Mouse (Mus musculus) midbrain, embryonic 14.5 days (tissue): Measurements from ENCODE around the gene Gabarapl2. TPM values are rescaled to one million over a fixed set of nuclear protein-coding genes. Genes with fewer than 3 reads are reported as not detected.

Experiments used
- ATAC-seq: fragments of 200-750 bp; cut with Nextera tagmentation; 2 replicates; pipeline ENCODE4 v1.8.0; 2017; ENCODE audit warnings: moderate number of reproducible peaks, moderate library complexity; ENCODE audit not compliant: low FRiP score, low TSS enrichment
- DNase-seq: peaks from one replicate; pipeline ENCODE4 v3.0.0-alpha.2; 2015
- H3K27ac ChIP-seq: fragments of 300-500 bp; sonication (generic); replicated peaks from 2 replicates; pipeline ENCODE4 v1.5.1; 2014; ENCODE audit warnings: mild to moderate bottlenecking, low read depth, low read length, moderate library complexity
- H3K27me3 ChIP-seq: fragments of 300-500 bp; sonication (generic); 2 replicates; pipeline ENCODE4 v1.6.1; 2014; ENCODE audit warnings: low read length, control low read depth, mixed read lengths; ENCODE audit not compliant: control insufficient read depth, insufficient read depth
- H3K36me3 ChIP-seq: fragments of 300-500 bp; sonication (generic); 2 replicates; pipeline ENCODE4 v1.6.1; 2014; ENCODE audit warnings: low read length, control low read depth; ENCODE audit not compliant: control insufficient read depth, insufficient read depth
- H3K4me1 ChIP-seq: fragments of 300-500 bp; sonication (generic); 2 replicates; pipeline ENCODE4 v1.6.1; 2014; ENCODE audit warnings: mild to moderate bottlenecking, antibody characterized with exemption, low read length, control low read depth; ENCODE audit not compliant: control insufficient read depth, insufficient read depth
- H3K4me2 ChIP-seq: fragments of 300-500 bp; sonication (generic); 2 replicates; pipeline ENCODE4 v1.6.1; 2014; ENCODE audit warnings: mild to moderate bottlenecking, low read length, moderate library complexity
- H3K4me3 ChIP-seq: fragments of 300-500 bp; sonication (generic); replicated peaks from 2 replicates; pipeline ENCODE4 v1.5.1; 2014; ENCODE audit warnings: low read depth, low read length
- H3K9ac ChIP-seq: fragments of 300-500 bp; sonication (generic); replicated peaks from 2 replicates; pipeline ENCODE4 v1.6.1; 2014; ENCODE audit warnings: mild to moderate bottlenecking, low read length, moderate library complexity
- H3K9me3 ChIP-seq: fragments of 300-500 bp; sonication (generic); 2 replicates; pipeline ENCODE4 v1.6.1; 2016; ENCODE audit warnings: low read length, control low read depth, mixed read lengths; ENCODE audit not compliant: control insufficient read depth
- WGBS: fragments of 180-500 bp; shearing (Covaris S2); extraction: QIAGEN DNeasy Blood & Tissue Kit; methylation state at CpG from one replicate; pipeline ENCODE4 v1.1.7; 2014; 5-methylcytosine and 5-hydroxymethylcytosine counted together
- polyA plus RNA-seq: library from polyadenylated mRNA; unstranded; fragments of >200 nt; fragmentation: Nextera tagmentation; extraction: Ambion mirVana; gene quantifications from 2 replicates; pipeline ENCODE4 v1.2.1, GENCODE M21; 2014

Gene Gabarapl2
- 490 and 510 TPM in 2 replicates for polyA plus RNA-seq

DNA sequence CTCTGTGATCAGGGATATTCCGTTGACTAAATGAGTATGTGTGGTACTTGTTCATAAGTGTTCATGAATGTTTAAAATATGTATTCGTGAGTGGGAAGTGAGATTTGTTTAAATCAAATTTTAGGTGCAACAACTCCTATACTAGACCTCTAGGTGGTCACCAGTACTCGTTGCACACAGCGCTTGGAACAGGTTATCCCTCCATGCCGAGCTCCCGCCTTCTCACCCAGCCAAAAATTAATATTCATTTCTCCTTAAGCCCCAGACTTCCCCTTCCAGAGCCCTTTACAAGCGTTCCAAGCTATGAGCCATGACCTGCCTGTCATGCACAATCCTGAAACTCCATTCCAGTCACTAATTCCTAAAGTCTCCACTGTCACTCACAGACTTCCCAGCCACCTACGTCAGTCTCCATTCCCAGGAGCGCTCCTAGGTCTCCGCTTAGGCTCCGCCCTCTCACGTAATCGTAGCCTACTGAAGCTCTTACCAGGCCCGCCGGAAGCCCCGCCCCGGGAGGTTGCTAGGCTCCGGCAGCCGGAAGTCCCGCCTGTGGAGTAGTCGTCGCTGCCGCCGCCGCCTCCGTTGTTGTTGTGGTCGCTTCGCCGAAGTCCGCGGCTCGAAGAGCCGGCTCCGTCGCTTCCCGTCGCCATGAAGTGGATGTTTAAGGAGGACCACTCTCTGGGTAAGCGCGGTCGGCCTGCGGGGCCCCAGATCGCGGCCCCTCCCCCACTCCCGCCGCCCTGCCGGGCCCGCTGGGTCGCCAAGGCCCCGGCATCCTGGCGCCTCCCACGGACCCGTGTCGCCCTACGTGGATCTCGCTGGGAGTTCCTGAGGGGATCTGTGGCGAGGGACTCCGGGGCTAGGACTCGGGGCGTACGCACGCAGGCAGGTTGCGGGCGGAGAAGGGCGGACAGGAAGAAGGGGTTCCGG, at the start of gene Gabarapl2:
Gene Gabarapl2, plus strand, starts transcription at position 533 of the 930 bp plus-strand sequence.
- under 1% methylated on average over 62 of the region's 65 CpGs for WGBS
- Histone ChIP-seq H3K9me3 (no peaks in the 10 kb centered on the region), H3K4me2 (peak within 1 kb of the TSS; percentile 91), H3K4me1 (peaks cover 14% of the 10 kb centered on the region), H3K27me3 (no peaks in the 10 kb centered on the region), H3K9ac (peak within 1 kb of the TSS; percentile 89), H3K4me3 (peak within 1 kb of the TSS; percentile 99), H3K27ac (peak within 1 kb of the TSS; percentile 70), H3K36me3 (peaks cover 29% of the 10 kb centered on the region)
- ATAC-seq, result peak; percentile 99
- peak; percentile 100 for DNase-seq

DNA sequence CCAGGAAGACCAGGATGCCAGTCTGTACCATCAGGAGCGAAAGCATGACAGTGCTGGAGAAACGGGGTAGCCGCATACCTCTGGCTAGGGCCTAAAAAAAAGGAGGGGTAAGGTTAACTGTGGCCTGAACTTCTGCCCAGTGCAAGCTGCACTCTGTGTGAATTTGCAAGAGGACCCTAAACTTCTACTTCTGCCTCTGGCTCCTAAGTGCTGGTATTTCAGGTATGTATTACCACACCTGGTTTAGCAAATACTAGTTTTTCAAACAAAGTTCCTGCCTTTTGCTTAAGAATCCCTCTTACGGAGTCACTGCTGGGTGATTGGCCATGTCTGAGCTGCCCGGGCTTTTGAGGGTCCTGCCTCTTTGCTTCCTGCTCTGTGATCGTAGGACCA, 49.6 kb upstream of the Gabarapl2 start:
- ATAC-seq, result no peak
- DNase-seq, result no peak
- H3K36me3 ChIP-seq, result no peaks in the 10 kb centered on the region
- 55% methylated on average over 6 of the region's 6 CpGs for WGBS
- no peak overlapping the region for H3K27ac ChIP-seq
- peaks cover 26% of the 10 kb centered on the region for H3K27me3 ChIP-seq
- no peak overlapping the region for H3K4me2 ChIP-seq
- H3K9ac ChIP-seq, result no peak overlapping the region
- H3K4me1 ChIP-seq, result no peaks in the 10 kb centered on the region
- H3K4me3 ChIP-seq, result no peak overlapping the region
- H3K9me3 ChIP-seq, result no peaks in the 10 kb centered on the region

DNA sequence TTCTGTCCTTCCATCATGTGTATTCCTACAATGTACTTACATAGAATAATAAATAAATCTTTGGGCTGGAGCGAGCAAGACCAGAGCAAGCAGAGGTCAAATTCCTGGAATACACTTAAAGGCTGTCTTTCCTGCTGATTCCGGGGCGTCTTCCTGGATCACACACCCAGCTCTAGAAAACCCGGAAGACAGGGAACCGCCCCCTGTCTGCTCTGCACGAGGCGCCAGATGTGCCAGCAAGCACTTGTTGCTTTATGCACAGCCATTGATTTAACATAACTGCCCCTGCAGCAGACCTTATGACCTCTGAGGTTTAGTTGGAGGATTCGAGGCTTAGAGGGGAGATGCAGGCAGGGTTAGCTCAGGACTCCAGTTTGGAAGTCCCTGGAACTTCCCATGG, 48.5 kb upstream of the Gabarapl2 start:
- H3K27ac ChIP-seq, result no peak overlapping the region
- no peak for ATAC-seq
- WGBS, result 51% methylated on average over 8 of the region's 8 CpGs
- H3K4me1 ChIP-seq, result no peaks in the 10 kb centered on the region
- no peak overlapping the region for H3K4me2 ChIP-seq
- no peaks in the 10 kb centered on the region for H3K36me3 ChIP-seq
- H3K4me3 ChIP-seq, result no peak overlapping the region
- H3K27me3 ChIP-seq, result peaks cover 26% of the 10 kb centered on the region
- no peak overlapping the region for H3K9ac ChIP-seq
- DNase-seq, result no peak
- no peaks in the 10 kb centered on the region for H3K9me3 ChIP-seq

DNA sequence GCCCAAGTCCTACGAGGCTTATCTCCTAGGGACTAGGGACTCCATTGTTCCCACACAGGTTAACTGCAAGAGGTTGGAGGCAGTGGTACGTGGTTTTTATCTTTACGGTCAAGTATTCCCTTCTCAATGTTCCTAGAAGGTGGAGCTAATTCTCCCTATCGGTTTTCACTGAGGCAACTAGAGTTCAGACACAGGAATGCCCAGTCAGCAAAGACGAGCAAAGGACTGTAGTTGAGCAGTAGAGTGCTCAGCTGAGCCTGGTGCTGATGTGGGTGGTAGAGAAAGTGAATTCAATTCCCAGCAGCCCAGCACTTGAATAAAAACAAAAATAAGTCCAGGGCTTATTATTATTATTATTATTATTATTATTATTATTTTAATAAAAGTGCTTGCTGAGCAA, 47.9 kb upstream of the Gabarapl2 start:
- no peak overlapping the region for H3K9ac ChIP-seq
- no peak overlapping the region for H3K27ac ChIP-seq
- peaks cover 26% of the 10 kb centered on the region for H3K27me3 ChIP-seq
- H3K4me2 ChIP-seq, result no peak overlapping the region
- no peaks in the 10 kb centered on the region for H3K9me3 ChIP-seq
- 69% methylated on average over 5 of the region's 5 CpGs for WGBS
- ATAC-seq (no peak), DNase-seq (no peak)
- no peaks in the 10 kb centered on the region for H3K36me3 ChIP-seq
- no peaks in the 10 kb centered on the region for H3K4me1 ChIP-seq
- no peak overlapping the region for H3K4me3 ChIP-seq

DNA sequence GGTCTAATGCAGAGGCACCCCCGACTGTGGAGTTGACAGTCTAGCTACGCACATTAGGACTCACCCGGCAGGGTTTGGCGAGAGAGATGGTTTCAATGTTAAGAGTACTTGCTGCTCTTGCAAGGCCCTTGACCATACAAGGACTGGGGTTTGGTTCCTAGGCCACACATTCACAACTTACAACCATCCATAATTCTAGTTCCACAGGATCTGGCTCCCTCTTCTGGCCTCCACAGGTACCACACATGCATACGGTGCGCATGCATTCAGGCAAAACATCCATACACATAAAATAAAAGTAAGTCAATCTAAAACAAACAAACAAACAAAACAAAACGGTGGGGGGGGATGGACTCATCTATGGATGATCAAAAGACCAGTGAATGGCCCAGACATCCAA, 45.5 kb upstream of the Gabarapl2 start:
- Histone ChIP-seq H3K9me3 (no peaks in the 10 kb centered on the region), H3K9ac (no peak overlapping the region), H3K4me3 (no peak overlapping the region), H3K4me1 (no peaks in the 10 kb centered on the region), H3K36me3 (no peaks in the 10 kb centered on the region), H3K27ac (no peak overlapping the region), H3K27me3 (peaks cover 14% of the 10 kb centered on the region), H3K4me2 (no peak overlapping the region)
- no peak for DNase-seq
- ATAC-seq, result no peak
- 90% methylated on average over 7 of the region's 7 CpGs for WGBS

DNA sequence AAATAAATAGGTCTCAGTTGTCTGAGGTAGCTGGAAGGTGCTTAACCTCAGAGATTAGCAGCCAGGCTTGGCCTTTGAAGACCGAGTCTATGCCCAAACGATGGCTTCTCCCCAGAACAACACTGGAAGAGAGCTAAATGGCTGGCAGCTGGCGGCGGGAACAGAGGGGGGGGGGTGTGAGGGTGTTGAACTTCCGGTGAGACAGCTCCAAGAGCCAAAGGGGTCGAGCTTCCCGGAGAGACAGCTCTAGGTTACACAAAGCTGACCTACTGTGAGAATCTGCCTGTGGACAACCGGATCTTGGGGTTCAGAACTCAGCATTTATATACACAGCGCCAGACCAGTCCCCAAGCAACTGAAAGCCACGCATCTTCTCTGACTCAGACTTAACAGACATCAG, 41.9 kb upstream of the Gabarapl2 start:
- Histone ChIP-seq H3K27me3 (no peaks in the 10 kb centered on the region), H3K4me2 (no peak overlapping the region), H3K4me3 (no peak overlapping the region), H3K9ac (no peak overlapping the region), H3K36me3 (no peaks in the 10 kb centered on the region), H3K9me3 (no peaks in the 10 kb centered on the region), H3K27ac (no peak overlapping the region), H3K4me1 (no peaks in the 10 kb centered on the region)
- 43% methylated on average over 10 of the region's 10 CpGs for WGBS
- no peak for ATAC-seq
- no peak for DNase-seq

DNA sequence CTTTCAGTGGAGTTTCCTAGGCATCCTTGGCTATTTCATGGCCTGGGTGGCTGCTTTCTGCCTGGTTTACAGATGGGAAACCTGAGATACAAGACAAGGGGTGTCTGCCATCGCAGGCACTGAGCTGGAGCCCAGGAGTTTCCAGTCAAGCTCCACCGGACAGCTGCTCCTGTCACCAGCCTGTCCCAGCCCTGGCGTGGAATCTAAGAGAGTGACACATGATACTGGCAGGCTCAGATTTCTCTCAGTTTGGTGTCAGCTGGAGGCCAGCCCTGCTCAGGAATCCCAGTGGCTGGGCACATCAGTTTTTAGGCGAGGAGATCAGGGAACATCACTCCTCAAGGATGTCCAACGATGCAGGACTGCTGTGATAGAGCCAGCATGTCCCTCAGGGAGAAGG, 38.4 kb upstream of the Gabarapl2 start:
- H3K36me3 ChIP-seq, result no peaks in the 10 kb centered on the region
- no peak overlapping the region for H3K27ac ChIP-seq
- WGBS, result 41% methylated on average over 5 of the region's 5 CpGs
- H3K4me1 ChIP-seq, result no peaks in the 10 kb centered on the region
- no peak for DNase-seq
- H3K4me3 ChIP-seq, result no peak overlapping the region
- H3K9me3 ChIP-seq, result no peaks in the 10 kb centered on the region
- no peak overlapping the region for H3K9ac ChIP-seq
- no peak for ATAC-seq
- H3K4me2 ChIP-seq, result no peak overlapping the region
- H3K27me3 ChIP-seq, result no peaks in the 10 kb centered on the region

DNA sequence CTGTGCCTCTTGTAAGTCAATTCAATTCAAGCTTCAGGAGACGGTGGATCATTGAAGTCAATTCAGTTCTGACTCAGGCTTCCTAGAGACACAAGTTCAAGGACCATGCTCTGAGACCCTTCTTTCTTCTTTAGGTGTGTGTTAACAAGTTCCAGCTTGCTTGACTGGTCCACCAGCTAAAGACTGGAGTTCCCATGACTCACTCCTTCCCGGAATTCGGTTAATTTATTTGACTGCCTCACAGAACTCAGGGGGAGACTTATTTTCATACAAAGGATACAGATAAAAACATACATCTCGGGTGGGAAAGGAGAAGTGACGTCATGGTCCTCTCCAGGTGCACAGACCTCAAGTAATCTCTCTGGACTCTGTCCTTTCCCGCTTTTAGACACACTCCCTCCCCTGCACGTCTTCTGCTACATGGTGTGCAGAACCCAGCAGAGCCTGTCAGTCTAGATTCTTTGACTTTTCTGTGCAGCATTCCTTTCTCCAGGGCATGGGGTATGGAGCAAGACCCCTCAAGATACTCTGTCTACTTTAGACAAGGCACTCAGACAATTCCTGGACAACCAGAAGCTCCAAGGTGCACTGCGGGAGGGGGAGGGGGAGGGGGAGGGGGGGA, 34.9 kb upstream of the Gabarapl2 start:
- Histone ChIP-seq H3K9me3 (no peaks in the 10 kb centered on the region), H3K27ac (no peak overlapping the region), H3K4me2 (no peak overlapping the region), H3K4me3 (no peak overlapping the region), H3K4me1 (peaks cover 3% of the 10 kb centered on the region; the same call in 1 of the 2 replicates), H3K9ac (no peak overlapping the region), H3K36me3 (no peaks in the 10 kb centered on the region), H3K27me3 (no peaks in the 10 kb centered on the region)
- 77% methylated on average over 8 of the region's 8 CpGs for WGBS
- ATAC-seq, result no peak
- DNase-seq, result no peak
